31 mouse cellular contexts compared by ENCODE assay signal in the genomic region with DNA sequence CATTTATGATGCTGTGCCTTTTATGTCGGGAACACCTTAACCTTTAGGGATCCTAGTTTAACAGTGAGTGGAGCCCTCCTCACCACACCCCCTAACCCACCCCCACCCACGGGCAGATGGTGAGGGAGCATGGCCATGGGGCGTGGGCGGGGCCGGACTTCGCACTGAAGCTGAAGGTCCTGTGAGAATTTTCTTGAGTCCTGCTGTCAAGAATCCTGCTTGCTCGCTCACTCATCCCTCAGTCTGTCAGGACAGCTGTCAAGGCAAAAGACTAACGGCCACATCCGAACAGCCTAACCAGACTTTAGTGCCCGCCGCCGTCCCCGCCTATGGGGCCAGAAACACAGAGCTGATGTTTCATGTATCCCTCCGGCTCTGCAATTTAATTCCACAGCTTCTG. TPM values are rescaled to one million over a fixed set of nuclear protein-coding genes. Genes with fewer than 3 reads are reported as not detected.
DNase-seq lines count a peak whose midpoint lies in the region; ATAC-seq and TF ChIP-seq lines count a peak whose summit lies in the region.
"Had no signal": no experiment of that assay in that cellular context is flagged by ENCODE, and none has a peak within 500 bp of the region (broad histone marks: within the 10 kb centered on the region; RNA-seq: fewer than 3 reads in every experiment).

No protein-coding gene starts in this region.

- no peak for TF ChIP-seq CTCF in E14TG2a.4 (conservative IDR thresholded peaks at IDR 0.05; ENCODE audit: low read length)

- DNase-seq in cerebellum, adult 18-20 months = peak; percentile 43 to 56
- DNase-seq in forebrain, embryonic 10.5 days (ENCODE audit: extremely low spot score, low spot score) = no peak
- DNase-seq in cerebellum, adult 9-10 months = peak; percentile 65
- no peak for DNase-seq in urinary bladder, postnatal 14 days (ENCODE audit: low spot score)
- DNase-seq: adrenal gland, adult 8-10 months; adrenal gland, postnatal 25 days; B cell, adult 2 months; gastrocnemius, postnatal 10 days; gastrocnemius, postnatal 36 days; heart, adult 11 months; heart, postnatal 10 days; heart, postnatal 36 days; kidney, adult 18-20 months; kidney, adult 9 months had no signal

- H3K4me1 ChIP-seq in forebrain, embryonic 10.5 days = peaks cover 6% of the 10 kb centered on the region; the same call in 1 of the 2 replicates
- H3K4me1 ChIP-seq in forebrain, embryonic 12.5 days = peaks cover 6% of the 10 kb centered on the region; the same call in 1 of the 2 replicates
- peaks cover 48% of the 10 kb centered on the region for H3K4me1 ChIP-seq in E14TG2a.4 (replicated peaks; ENCODE audit: low read depth, low read length)
- no peaks in the 10 kb centered on the region for H3K4me1 ChIP-seq in kidney, embryonic 14.5 days (ENCODE audit: control insufficient read depth, insufficient read depth, low read length)
- H3K4me1 ChIP-seq: embryonic facial prominence, embryonic 12.5 days; embryonic facial prominence, embryonic 15.5 days; forebrain, embryonic 13.5 days; heart, embryonic 12.5 days; heart, embryonic 15.5 days had no signal

- no peaks in the 10 kb centered on the region for H3K27me3 ChIP-seq in forebrain, embryonic 10.5 days (ENCODE audit: poor library complexity, severe bottlenecking)
- H3K27me3 ChIP-seq in forebrain, embryonic 12.5 days = no peaks in the 10 kb centered on the region
- H3K27me3 ChIP-seq in E14TG2a.4 (ENCODE audit: insufficient read depth, low read length) = peaks cover 9% of the 10 kb centered on the region; the same call in 1 of the 2 replicates
- no peaks in the 10 kb centered on the region for H3K27me3 ChIP-seq in kidney, embryonic 14.5 days (ENCODE audit: control insufficient read depth, insufficient read depth, low read length)
- H3K27me3 ChIP-seq: embryonic facial prominence, embryonic 15.5 days; forebrain, embryonic 13.5 days; heart, embryonic 12.5 days; hindbrain, embryonic 13.5 days had no signal

- peak overlapping the region; percentile 11; the same call in 1 of the 2 replicates for H3K27ac ChIP-seq in forebrain, embryonic 10.5 days
- H3K27ac ChIP-seq in forebrain, embryonic 12.5 days = no peak overlapping the region
- no peak overlapping the region for H3K27ac ChIP-seq in kidney, embryonic 14.5 days (ENCODE audit: low read depth, low read length)
- H3K27ac ChIP-seq: embryonic facial prominence, embryonic 12.5 days; embryonic facial prominence, embryonic 15.5 days; forebrain, embryonic 13.5 days; heart, embryonic 15.5 days; hindbrain, embryonic 13.5 days; hindbrain, postnatal 0 days; kidney, postnatal 0 days had no signal

- H3K4me2 ChIP-seq in forebrain, embryonic 12.5 days = no peak overlapping the region
- H3K4me2 ChIP-seq in kidney, embryonic 14.5 days (replicated peaks; ENCODE audit: low read depth, low read length) = no peak overlapping the region
- H3K4me2 ChIP-seq: embryonic facial prominence, embryonic 12.5 days; embryonic facial prominence, embryonic 15.5 days; forebrain, embryonic 13.5 days; heart, embryonic 12.5 days; heart, embryonic 15.5 days; hindbrain, embryonic 13.5 days had no signal

- no peak overlapping the region for H3K9ac ChIP-seq in forebrain, embryonic 12.5 days
- no peak overlapping the region for H3K9ac ChIP-seq in kidney, embryonic 14.5 days (ENCODE audit: low read depth, low read length)
- H3K9ac ChIP-seq: embryonic facial prominence, embryonic 12.5 days; embryonic facial prominence, embryonic 15.5 days; forebrain, embryonic 13.5 days; heart, embryonic 12.5 days; heart, embryonic 15.5 days; hindbrain, embryonic 13.5 days had no signal

- H3K4me3 ChIP-seq in forebrain, embryonic 10.5 days = no peak overlapping the region
- H3K4me3 ChIP-seq in forebrain, embryonic 12.5 days (replicated peaks) = no peak overlapping the region
- H3K4me3 ChIP-seq in E14TG2a.4 (replicated peaks; ENCODE audit: low read length) = peak overlapping the region; percentile 37
- no peak overlapping the region for H3K4me3 ChIP-seq in kidney, embryonic 14.5 days (ENCODE audit: low read length)
- H3K4me3 ChIP-seq: embryonic facial prominence, embryonic 12.5 days; embryonic facial prominence, embryonic 15.5 days; forebrain, embryonic 13.5 days; heart, embryonic 12.5 days; heart, embryonic 15.5 days; hindbrain, embryonic 13.5 days had no signal

- H3K36me3 ChIP-seq in forebrain, embryonic 10.5 days (replicated peaks) = no peaks in the 10 kb centered on the region
- H3K36me3 ChIP-seq in forebrain, embryonic 12.5 days (replicated peaks) = no peaks in the 10 kb centered on the region
- H3K36me3 ChIP-seq in E14TG2a.4 (ENCODE audit: insufficient read depth, low read length) = no peaks in the 10 kb centered on the region
- H3K36me3 ChIP-seq in kidney, embryonic 14.5 days (ENCODE audit: control insufficient read depth, insufficient read depth, low read length) = no peaks in the 10 kb centered on the region
- H3K36me3 ChIP-seq: embryonic facial prominence, embryonic 12.5 days; embryonic facial prominence, embryonic 15.5 days; heart, embryonic 12.5 days; heart, embryonic 15.5 days; hindbrain, embryonic 13.5 days had no signal

- WGBS in forebrain, embryonic 10.5 days = 89% methylated on average over 14 of the region's 14 CpGs
- 81% methylated on average over 14 of the region's 14 CpGs for WGBS in forebrain, embryonic 12.5 days
- 67% methylated on average over 14 of the region's 14 CpGs for WGBS in kidney, embryonic 14.5 days

- peaks cover 3% of the 10 kb centered on the region; the same call in 1 of the 2 replicates for H3K9me3 ChIP-seq in forebrain, embryonic 10.5 days
- no peaks in the 10 kb centered on the region for H3K9me3 ChIP-seq in forebrain, embryonic 12.5 days
- peaks cover 5% of the 10 kb centered on the region; the same call in 1 of the 2 replicates for H3K9me3 ChIP-seq in E14TG2a.4 (ENCODE audit: low read length)
- no peaks in the 10 kb centered on the region for H3K9me3 ChIP-seq in kidney, embryonic 14.5 days (ENCODE audit: control insufficient read depth, low read length)
- H3K9me3 ChIP-seq: embryonic facial prominence, embryonic 12.5 days; embryonic facial prominence, embryonic 15.5 days; forebrain, embryonic 13.5 days; heart, embryonic 15.5 days; hindbrain, embryonic 13.5 days had no signal

- ATAC-seq in cerebellum, adult (ENCODE audit: insufficient number of reproducible peaks, low FRiP score, low TSS enrichment) = no peak
- ATAC-seq in forebrain, embryonic 12.5 days (ENCODE audit: low FRiP score) = no peak
- ATAC-seq in kidney, embryonic 14.5 days (ENCODE audit: low FRiP score, low TSS enrichment) = no peak
- ATAC-seq: activated CD4-positive, CD25-positive, alpha-beta regulatory T cell, adult 4 months; forebrain, embryonic 13.5 days; forebrain, embryonic 16.5 days; hindbrain, postnatal 0 days; inflammation-experienced regulatory T-cells, adult 6 months; intestine, embryonic 16.5 days had no signal

RNA-seq across cellular contexts. Expression of a gene that starts 31.0 kb away (rescaled TPM):
- 0.32 and 0.98 TPM in 2 replicates for polyA plus RNA-seq in forebrain, embryonic 10.5 days (2016; fragmentation: Nextera tagmentation; extraction: Ambion mirVana)
- 1.6 and 2.1 TPM in 2 replicates for polyA plus RNA-seq in forebrain, embryonic 12.5 days (2016; fragmentation: Nextera tagmentation; extraction: Ambion mirVana)
- 3.6 and 4.9 TPM in 2 replicates for polyA plus RNA-seq in kidney, embryonic 14.5 days (2014; fragmentation: Nextera tagmentation; extraction: Ambion mirVana)
- polyA plus RNA-seq: activated CD4-positive, CD25-positive, alpha-beta regulatory T cell, adult 4 months had no signal

RNA-seq across cellular contexts. Expression of a gene that starts 43.4 kb away (rescaled TPM):
- polyA plus RNA-seq in forebrain, embryonic 10.5 days (2016; fragmentation: Nextera tagmentation; extraction: Ambion mirVana) = not detected in 2 replicates
- polyA plus RNA-seq in forebrain, embryonic 12.5 days (2016; fragmentation: Nextera tagmentation; extraction: Ambion mirVana) = not detected in 2 replicates
- polyA plus RNA-seq in kidney, embryonic 14.5 days (2014; fragmentation: Nextera tagmentation; extraction: Ambion mirVana) = not detected in 2 replicates
- polyA plus RNA-seq: activated CD4-positive, CD25-positive, alpha-beta regulatory T cell, adult 4 months; brain, embryonic 14.5 days; embryonic facial prominence, embryonic 12.5 days; embryonic facial prominence, embryonic 15.5 days; forebrain, embryonic 13.5 days; forebrain, embryonic 16.5 days; heart, embryonic 12.5 days; heart, embryonic 15.5 days; hindbrain, embryonic 13.5 days; hindbrain, postnatal 0 days; inflammation-experienced regulatory T-cells, adult 6 months; intestine, embryonic 16.5 days; kidney, postnatal 0 days had no signal

RNA-seq across cellular contexts. Expression of a gene that starts 54.4 kb away (rescaled TPM):
- 2.9 and 4.9 TPM in 2 replicates for polyA plus RNA-seq in forebrain, embryonic 10.5 days (2016; fragmentation: Nextera tagmentation; extraction: Ambion mirVana)
- polyA plus RNA-seq in forebrain, embryonic 12.5 days (2016; fragmentation: Nextera tagmentation; extraction: Ambion mirVana) = 5.4 and 7.2 TPM in 2 replicates
- 2.2 and 4.3 TPM in 2 replicates for polyA plus RNA-seq in kidney, embryonic 14.5 days (2014; fragmentation: Nextera tagmentation; extraction: Ambion mirVana)

Comparison
In these comparisons a context has a peak if more than half of its experiments do, and no peak if none do; other contexts are left out.
1. DNase-seq: peak in cerebellum, adult 18-20 months (2 of 2) and cerebellum, adult 9-10 months (single experiment); none in forebrain, embryonic 10.5 days (single experiment) and urinary bladder, postnatal 14 days (single experiment).